Mouse (Mus musculus) heart, embryonic 16.5 days (tissue): Measurements from ENCODE around the gene Btg4. TPM values are rescaled to one million over a fixed set of nuclear protein-coding genes. Genes with fewer than 3 reads are reported as not detected.
A peak's percentile ranks its signal among the peaks of the same experiment; 100 is the strongest.

Experiments
- ATAC-seq: fragments of 200-750 bp; cut with Nextera tagmentation; replicated peaks from 2 replicates; pipeline ENCODE4 v1.8.0; 2017; ENCODE audit warnings: moderate number of reproducible peaks; ENCODE audit not compliant: insufficient read depth, low FRiP score; ENCODE audit errors: extremely low read depth
- H3K27ac ChIP-seq: fragments of 300-500 bp; sonication (generic); 2 replicates; pipeline ENCODE4 v1.5.1; 2014; ENCODE audit warnings: mild to moderate bottlenecking, low read length, control low read depth, moderate library complexity
- H3K27me3 ChIP-seq: fragments of 300-500 bp; sonication (generic); 2 replicates; pipeline ENCODE4 v1.6.1; 2014; ENCODE audit warnings: low read length, mixed read lengths; ENCODE audit not compliant: control insufficient read depth, insufficient read depth
- H3K36me3 ChIP-seq: fragments of 300-500 bp; sonication (generic); 2 replicates; pipeline ENCODE4 v1.6.1; 2014; ENCODE audit not compliant: control insufficient read depth, insufficient read depth
- H3K4me1 ChIP-seq: fragments of 300-500 bp; sonication (generic); 2 replicates; pipeline ENCODE4 v1.6.1; 2014; ENCODE audit warnings: low read length, mixed read lengths; ENCODE audit not compliant: control insufficient read depth, insufficient read depth
- H3K4me2 ChIP-seq: fragments of 300-500 bp; sonication (generic); 2 replicates; pipeline ENCODE4 v1.6.1; 2014; ENCODE audit warnings: low read depth, mild to moderate bottlenecking, control low read depth, low read length
- H3K4me3 ChIP-seq: fragments of 300-500 bp; sonication (generic); 2 replicates; pipeline ENCODE4 v1.5.1; 2014; ENCODE audit warnings: mild to moderate bottlenecking, control low read depth, low read length
- H3K9ac ChIP-seq: fragments of 300-500 bp; sonication (generic); 2 replicates; pipeline ENCODE4 v1.6.1; 2014; ENCODE audit warnings: low read length, control low read depth
- H3K9me3 ChIP-seq: fragments of 300-500 bp; sonication (generic); replicated peaks from 2 replicates; pipeline ENCODE4 v1.6.1; 2016; ENCODE audit warnings: low read length; ENCODE audit not compliant: control insufficient read depth
- WGBS: fragments of 180-500 bp; shearing (Covaris S2); extraction: QIAGEN DNeasy Blood & Tissue Kit; methylation state at CpG from one replicate; pipeline ENCODE4 v1.1.7; 2014; 5-methylcytosine and 5-hydroxymethylcytosine counted together
- microRNA counts: library from miRNA; unstranded; fragments of <30 nt; microRNA quantifications from one replicate; lab custom pipeline; 2016
- microRNA-seq: library from miRNA; unstranded; fragments of <30 nt; microRNA quantifications from one replicate; pipeline ENCODE4, GENCODE M21; 2017
- polyA plus RNA-seq: library from polyadenylated mRNA; unstranded; fragments of >200 nt; fragmentation: Nextera tagmentation; extraction: Ambion mirVana; gene quantifications from 2 replicates; pipeline ENCODE4 v1.2.1, GENCODE M21; 2015

Btg4 gene
- polyA plus RNA-seq, 1 experiment from 2014 or later = not detected

GRCm38 (mm10) chr9:51165312-51166180, 104.8 kb downstream of the Btg4 start, which contains the start of gene Gm32742:
TSS of gene Gm32742 (minus strand) at chr9:51165517.
- no peak for ATAC-seq
- H3K27me3 ChIP-seq = peaks cover 8% of the 10 kb centered on the region; the same call in 1 of the 2 replicates
- peaks cover 4% of the 10 kb centered on the region for H3K4me1 ChIP-seq
- no peak within 1 kb of the TSS for H3K4me2 ChIP-seq
- 0 out of 2 replicates have a peak within 1 kb of the TSS, but pooled peaks have one; percentile 16 for H3K27ac ChIP-seq
- no peaks in the 10 kb centered on the region for H3K9me3 ChIP-seq
- WGBS = 47% methylated on average over 6 of the region's 6 CpGs
- no peak within 1 kb of the TSS for H3K4me3 ChIP-seq
- no peak within 1 kb of the TSS for H3K9ac ChIP-seq
- no peaks in the 10 kb centered on the region for H3K36me3 ChIP-seq

GRCm38 (mm10) chr9:51167954-51168353, 107.3 kb downstream of the Btg4 start:
- Histone ChIP-seq H3K4me2 (no peak overlapping the region), H3K27me3 (no peaks in the 10 kb centered on the region), H3K9ac (no peak overlapping the region), H3K4me3 (no peak overlapping the region), H3K27ac (no peak overlapping the region), H3K36me3 (no peaks in the 10 kb centered on the region), H3K9me3 (no peaks in the 10 kb centered on the region), H3K4me1 (peaks cover 4% of the 10 kb centered on the region)
- no peak for ATAC-seq
- 64% methylated on average over 11 of the region's 11 CpGs for WGBS

- H3K4me3 ChIP-seq = no peak overlapping the region
- no peak overlapping the region for H3K4me2 ChIP-seq
- no peak overlapping the region for H3K9ac ChIP-seq
- no peaks in the 10 kb centered on the region for H3K9me3 ChIP-seq
- no peak for ATAC-seq
- peaks cover 4% of the 10 kb centered on the region for H3K4me1 ChIP-seq
- H3K36me3 ChIP-seq = no peaks in the 10 kb centered on the region
- no peak overlapping the region for H3K27ac ChIP-seq
- 52% methylated on average over 5 of the region's 5 CpGs for WGBS
- H3K27me3 ChIP-seq = no peaks in the 10 kb centered on the region
Observed at GRCm38 (mm10) chr9:51168698-51169097, 108.0 kb downstream of the Btg4 start.

GRCm38 (mm10) chr9:51169133-51169532, 108.4 kb downstream of the Btg4 start:
- H3K4me2 ChIP-seq = no peak overlapping the region
- H3K9ac ChIP-seq = no peak overlapping the region
- H3K27ac ChIP-seq = no peak overlapping the region
- no peaks in the 10 kb centered on the region for H3K36me3 ChIP-seq
- 71% methylated on average over 7 of the region's 7 CpGs for WGBS
- H3K4me3 ChIP-seq = no peak overlapping the region
- no peaks in the 10 kb centered on the region for H3K27me3 ChIP-seq
- ATAC-seq = no peak
- H3K9me3 ChIP-seq = no peaks in the 10 kb centered on the region
- peaks cover 4% of the 10 kb centered on the region for H3K4me1 ChIP-seq

MicroRNAs encoded within 50 kb of the gene (microRNA counts, 519-probe panel; counts per million panel counts)
- microRNA mmu-miR-34b-3p (lab: Ali Mortazavi, UCI) (2,319 counts per million, percentile 47 among the panel's probes with 10 or more counts), microRNA mmu-miR-34b-5p (lab: Ali Mortazavi, UCI) (2,299 counts per million, percentile 45 among the panel's probes with 10 or more counts), microRNA mmu-miR-34c (lab: Ali Mortazavi, UCI) (3,319 counts per million, percentile 86 among the panel's probes with 10 or more counts)

Small RNA genes within 50 kb of the gene (microRNA-seq; reads per million reads assigned to microRNA genes)
- 18.7 reads per million, percentile 33 among the genes with 10 or more reads in this experiment for gene Mir34b
- gene Mir34c = 403 reads per million, percentile 71 among the genes with 10 or more reads in this experiment

Other genes starting within 250 kb of the Btg4 start
- gene Ppp2r1b, start 215.6 kb upstream of the Btg4 start, polyA plus RNA-seq = 38.2 and 41.8 TPM in 2 replicates
- gene Sik2, start 51.8 kb upstream of the Btg4 start, polyA plus RNA-seq = 14.4 and 18.5 TPM in 2 replicates
- gene Layn, start 16.2 kb downstream of the Btg4 start, polyA plus RNA-seq = 6.8 and 9.2 TPM in 2 replicates
- gene 4833427G06Rik, start 41.2 kb downstream of the Btg4 start, polyA plus RNA-seq = 0.29 and 0.56 TPM in 2 replicates
- gene Gm32742, start 104.6 kb downstream of the Btg4 start, polyA plus RNA-seq = 0.07 and 0.09 TPM in 2 replicates
- 0.31 and 0.92 TPM in 2 replicates for gene Pou2af1, start 152.8 kb downstream of the Btg4 start, polyA plus RNA-seq
- gene Colca2, start 217.7 kb downstream of the Btg4 start, polyA plus RNA-seq = 4.0 and 5.2 TPM in 2 replicates